Mouse (Mus musculus): Measurements from ENCODE around the gene Cyp2a22. TPM values are rescaled to one million over a fixed set of nuclear protein-coding genes. Genes with fewer than 3 reads are reported as not detected.
"Not testable (repeated sequence)": the region's sequence is repeated elsewhere in the genome, so short reads cannot be mapped to it uniquely, and the experiment has no call there.

Cyp2a22 gene
- 0.23 TPM in 1 of 2 replicates, not detected in the other for polyA plus RNA-seq (2012; ENCODE audit: insufficient read depth, insufficient read length, missing spikeins)

DNA sequence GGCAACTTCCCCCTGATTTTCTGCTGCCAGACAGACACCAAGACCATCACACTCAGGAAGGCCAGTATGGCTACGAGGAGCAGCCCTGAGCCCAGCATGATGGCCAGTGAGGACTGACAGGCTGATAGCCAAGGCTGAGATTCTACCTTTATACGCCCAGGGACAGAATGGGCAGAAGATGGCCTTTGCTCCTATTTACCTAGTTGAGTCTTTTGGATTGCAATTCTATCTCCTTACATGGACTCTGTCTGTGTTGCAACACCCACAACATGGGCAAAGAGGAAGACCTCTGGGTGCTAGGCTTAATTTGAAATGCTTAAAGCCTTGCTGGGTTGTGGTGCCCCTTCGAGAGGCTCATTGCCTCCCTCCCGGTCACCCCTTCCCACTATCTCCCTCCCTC lies at the start of gene Cyp2a22:
Gene Cyp2a22, minus strand, starts transcription at position 123 of the 400 bp plus-strand sequence.
- Histone ChIP-seq H3K4me1 (ENCODE audit: control insufficient read depth, insufficient read depth, low read length) (no peaks in the 10 kb centered on the region), H3K4me3 (ENCODE audit: insufficient read depth, low read length) (no peak within 1 kb of the TSS), H3K27ac (ENCODE audit: insufficient read depth, low read depth, low read length) (no peak within 1 kb of the TSS)
- no peak for TF ChIP-seq POLR2A (IDR thresholded peaks at IDR 0.05; ENCODE audit: borderline replicate concordance, low read depth, low read length)

DNA sequence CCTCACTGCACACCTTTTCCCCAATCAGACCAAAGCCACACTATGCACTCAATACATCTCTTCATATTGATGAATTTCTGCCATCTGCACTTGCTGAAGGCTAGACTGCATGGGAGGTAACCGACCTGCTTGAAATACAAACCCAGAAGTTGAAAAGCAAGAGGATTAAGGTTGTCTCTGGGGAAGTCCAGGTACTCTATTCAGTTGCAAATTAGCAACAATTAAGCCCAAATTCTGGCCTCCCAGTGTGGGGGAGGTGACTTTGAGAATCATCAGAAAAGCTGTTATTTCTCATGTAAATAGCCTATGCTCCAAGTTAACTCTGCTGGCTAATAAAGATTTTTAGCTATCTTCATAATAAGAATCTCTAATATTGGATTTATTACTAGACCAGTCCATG lies 44.0 kb upstream of the Cyp2a22 start:
- not testable (repeated sequence) for H3K27ac ChIP-seq (ENCODE audit: insufficient read depth, low read depth, low read length); H3K4me1 ChIP-seq (ENCODE audit: control insufficient read depth, insufficient read depth, low read length); H3K4me3 ChIP-seq (ENCODE audit: insufficient read depth, low read length)

DNA sequence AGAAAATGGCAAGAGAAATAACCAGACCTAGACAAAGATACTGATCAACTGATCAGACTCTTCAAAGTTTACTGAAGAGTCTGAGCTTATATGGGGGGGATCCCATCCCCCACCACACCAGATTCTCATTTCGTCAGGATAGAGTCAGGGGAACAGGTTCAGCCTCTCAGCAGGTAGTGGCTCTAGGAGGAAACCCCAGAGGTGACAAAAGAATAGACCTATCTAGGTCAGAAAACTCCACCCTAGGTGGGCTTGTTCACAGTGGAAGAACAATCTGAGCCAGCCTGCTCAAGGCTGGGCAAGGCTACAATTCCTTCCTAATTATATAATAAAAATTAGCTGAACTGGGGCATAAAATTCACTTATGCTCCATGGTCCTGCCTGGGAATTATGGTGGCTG lies 43.4 kb upstream of the Cyp2a22 start:
- TF ChIP-seq CTCF (IDR thresholded peaks at IDR 0.05; ENCODE audit: low read depth, low read length) = no peak
- TF ChIP-seq POLR2A (IDR thresholded peaks at IDR 0.05; ENCODE audit: borderline replicate concordance, low read depth, low read length) = no peak
- H3K4me1 ChIP-seq (ENCODE audit: control insufficient read depth, insufficient read depth, low read length) = no peaks in the 10 kb centered on the region
- H3K27ac ChIP-seq (ENCODE audit: insufficient read depth, low read depth, low read length) = no peak overlapping the region
- H3K4me3 ChIP-seq (ENCODE audit: insufficient read depth, low read length) = no peak overlapping the region

DNA sequence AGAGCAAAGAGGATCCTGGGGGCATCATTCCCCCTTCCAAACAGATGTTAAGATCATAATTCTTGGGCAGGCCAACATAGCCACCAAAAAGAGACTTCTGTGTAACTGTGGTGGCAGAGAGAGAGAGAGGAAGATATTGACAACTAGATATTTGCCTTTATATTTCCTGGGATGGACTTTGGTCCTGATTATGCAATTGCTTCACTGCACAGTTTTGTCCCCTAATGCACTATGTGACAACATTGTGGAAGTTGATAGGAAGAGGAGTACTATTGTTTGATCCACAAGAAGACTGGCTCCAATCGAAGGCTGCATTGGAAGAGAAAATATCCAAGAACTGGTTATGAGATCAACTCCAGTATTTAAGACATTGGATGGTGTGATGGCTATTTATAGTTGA lies 42.8 kb upstream of the Cyp2a22 start:
- not testable (repeated sequence) for H3K4me3 ChIP-seq (ENCODE audit: insufficient read depth, low read length); H3K4me1 ChIP-seq (ENCODE audit: control insufficient read depth, insufficient read depth, low read length); H3K27ac ChIP-seq (ENCODE audit: insufficient read depth, low read depth, low read length)

DNA sequence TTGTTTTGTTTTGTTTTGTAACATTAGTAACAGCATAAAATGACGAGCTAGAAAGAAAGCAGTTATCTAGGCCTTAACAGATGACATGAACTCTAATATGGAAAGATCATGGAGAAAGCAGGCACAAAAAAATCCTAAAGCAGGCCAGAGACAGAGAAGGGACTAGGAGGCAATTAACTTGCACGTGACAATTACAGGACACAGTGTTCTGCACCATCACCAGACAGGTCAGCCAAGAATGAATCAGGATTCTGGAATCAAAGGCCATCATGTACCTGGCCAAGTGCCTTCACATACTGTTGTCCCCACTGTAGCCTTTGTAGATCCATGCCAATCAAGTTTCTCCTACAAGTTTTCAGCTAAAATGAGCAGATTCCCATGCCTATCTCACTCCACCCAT lies 42.3 kb upstream of the Cyp2a22 start:
- H3K4me3 ChIP-seq (ENCODE audit: insufficient read depth, low read length); H3K27ac ChIP-seq (ENCODE audit: insufficient read depth, low read depth, low read length); H3K4me1 ChIP-seq (ENCODE audit: control insufficient read depth, insufficient read depth, low read length): not testable (repeated sequence)

DNA sequence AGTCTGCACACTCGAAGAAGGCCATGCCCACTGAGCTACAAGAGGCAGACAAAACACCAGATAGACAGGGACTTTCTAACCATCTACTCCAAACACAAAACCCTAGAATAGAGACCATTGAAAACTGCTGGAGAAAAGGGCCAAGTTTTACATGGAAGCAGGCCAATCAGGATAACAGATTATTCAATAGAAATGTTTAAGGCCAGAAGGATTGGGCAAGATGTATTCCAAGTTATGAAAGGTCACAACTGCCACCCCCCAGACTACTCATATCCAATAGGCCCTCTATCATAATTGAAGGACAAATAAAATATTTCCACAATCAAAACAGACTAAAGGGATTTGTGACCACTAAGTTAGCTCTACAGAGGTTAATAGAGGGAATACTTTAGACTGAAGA lies 23.2 kb upstream of the Cyp2a22 start:
- not testable (repeated sequence) for H3K4me1 ChIP-seq (ENCODE audit: control insufficient read depth, insufficient read depth, low read length); H3K4me3 ChIP-seq (ENCODE audit: insufficient read depth, low read length); H3K27ac ChIP-seq (ENCODE audit: insufficient read depth, low read depth, low read length)

DNA sequence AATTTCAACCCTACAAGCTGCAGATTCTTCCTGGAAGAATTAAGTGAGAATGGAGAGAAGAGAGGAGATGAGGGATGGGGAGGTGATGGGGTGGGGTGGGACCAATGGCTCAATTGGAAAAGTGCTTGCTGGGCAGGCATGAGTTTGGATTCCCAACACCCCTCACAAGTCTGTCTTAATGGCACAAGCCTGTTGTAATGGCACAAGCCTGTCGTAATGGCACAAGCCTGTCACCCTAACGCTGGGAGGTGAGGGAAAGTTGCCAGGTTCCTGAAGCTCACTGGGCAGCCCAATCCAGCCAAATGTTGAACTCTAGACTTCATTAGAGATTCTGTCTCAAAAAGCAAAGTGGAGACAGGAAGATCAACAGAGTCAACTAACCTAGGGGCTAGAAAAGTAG lies 14.1 kb upstream of the Cyp2a22 start:
- not testable (repeated sequence) for H3K4me1 ChIP-seq (ENCODE audit: control insufficient read depth, insufficient read depth, low read length); H3K4me3 ChIP-seq (ENCODE audit: insufficient read depth, low read length); H3K27ac ChIP-seq (ENCODE audit: insufficient read depth, low read depth, low read length)

DNA sequence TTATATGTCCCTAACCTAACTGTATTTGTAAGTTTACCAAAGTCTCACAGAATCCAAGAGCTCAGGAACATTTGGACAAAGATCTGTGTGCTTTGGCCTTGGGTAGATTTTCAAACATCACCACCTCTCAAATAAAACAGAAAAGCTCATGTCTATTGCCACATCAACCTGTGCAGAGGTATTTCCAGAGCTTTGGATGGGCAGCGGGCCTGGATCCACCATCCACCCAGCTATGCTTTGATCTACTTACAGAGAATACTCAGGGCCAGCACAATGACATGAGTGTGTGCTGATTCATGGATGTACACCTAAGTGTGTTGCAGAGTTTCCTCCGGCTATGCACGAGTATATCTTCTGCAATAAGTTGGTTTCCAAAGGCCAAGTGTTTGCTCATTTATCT lies 13.5 kb upstream of the Cyp2a22 start:
- not testable (repeated sequence) for H3K4me3 ChIP-seq (ENCODE audit: insufficient read depth, low read length); H3K4me1 ChIP-seq (ENCODE audit: control insufficient read depth, insufficient read depth, low read length); H3K27ac ChIP-seq (ENCODE audit: insufficient read depth, low read depth, low read length)

DNA sequence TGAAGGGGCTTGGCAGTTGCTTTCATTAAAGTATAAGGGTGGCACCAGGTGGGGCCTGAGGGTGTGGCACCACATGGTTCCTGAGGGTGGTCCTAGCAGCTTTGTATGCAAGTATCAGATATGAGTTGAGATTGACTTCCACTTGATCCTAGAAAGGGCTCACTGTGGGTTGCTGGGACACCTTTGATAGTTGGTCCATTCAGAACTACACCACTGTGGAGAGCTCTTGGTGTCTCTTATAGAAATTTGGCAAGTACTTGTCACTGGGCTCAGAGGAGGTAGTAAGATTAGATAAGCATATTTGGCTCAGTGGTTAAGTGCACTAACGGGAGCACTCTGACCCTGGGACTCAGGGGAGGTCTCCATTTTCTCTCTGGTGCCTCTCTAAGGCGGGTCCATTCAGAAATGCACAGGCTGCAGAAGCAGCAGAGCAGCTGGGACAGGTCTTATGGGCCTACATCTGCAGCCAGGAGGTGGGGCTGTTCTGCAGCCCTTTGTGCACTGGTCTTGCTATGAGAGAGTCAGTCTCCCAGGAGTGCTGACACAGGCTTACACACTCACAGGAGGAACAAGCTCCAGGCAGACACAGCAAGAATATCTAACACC lies 2.2 kb upstream of the Cyp2a22 start:
- not testable (repeated sequence) for H3K4me3 ChIP-seq (ENCODE audit: insufficient read depth, low read length); H3K27ac ChIP-seq (ENCODE audit: insufficient read depth, low read depth, low read length); H3K4me1 ChIP-seq (ENCODE audit: control insufficient read depth, insufficient read depth, low read length)

DNA sequence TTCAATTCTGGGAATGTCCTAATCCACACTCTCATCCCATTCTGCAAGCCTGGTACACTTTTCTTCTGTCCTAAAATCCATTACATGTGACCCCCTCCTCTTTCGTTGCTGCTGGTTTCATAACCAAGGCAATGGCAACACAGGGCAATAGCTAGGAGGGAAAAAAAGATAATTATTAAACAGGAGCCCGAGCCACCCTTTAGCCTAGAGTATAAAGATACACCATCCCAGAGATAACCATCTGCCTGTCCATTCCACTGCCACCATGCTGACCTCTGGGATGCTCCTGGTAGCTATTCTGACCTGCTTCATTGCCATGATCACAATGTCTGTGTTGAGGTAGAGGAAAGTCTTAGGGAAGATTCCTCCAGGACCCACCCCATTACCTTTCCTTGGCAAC lies 22.1 kb downstream of the Cyp2a22 start:
- not testable (repeated sequence) for H3K27ac ChIP-seq (ENCODE audit: insufficient read depth, low read depth, low read length); H3K4me3 ChIP-seq (ENCODE audit: insufficient read depth, low read length); H3K4me1 ChIP-seq (ENCODE audit: control insufficient read depth, insufficient read depth, low read length)

Other genes starting within 250 kb of the Cyp2a22 start
- gene Cyp2b19, start 182.2 kb downstream of the Cyp2a22 start, polyA plus RNA-seq (2012; ENCODE audit: insufficient read depth, insufficient read length, missing spikeins) = not detected in 2 replicates
- gene Cyp2g1, start 130.5 kb downstream of the Cyp2a22 start, polyA plus RNA-seq (2012; ENCODE audit: insufficient read depth, insufficient read length, missing spikeins) = not detected in 2 replicates
- gene Cyp2a5, start 104.1 kb downstream of the Cyp2a22 start, polyA plus RNA-seq (2012; ENCODE audit: insufficient read depth, insufficient read length, missing spikeins) = not detected in 2 replicates
- gene Cyp2a12, start 89.7 kb upstream of the Cyp2a22 start, polyA plus RNA-seq (2012; ENCODE audit: insufficient read depth, insufficient read length, missing spikeins) = not detected in 2 replicates
- gene Cyp2f2, start 180.5 kb upstream of the Cyp2a22 start, polyA plus RNA-seq (2012; ENCODE audit: insufficient read depth, insufficient read length, missing spikeins) = not detected in 2 replicates
- not detected in 2 replicates for gene Cyp2t4, start 214.3 kb upstream of the Cyp2a22 start, polyA plus RNA-seq (2012; ENCODE audit: insufficient read depth, insufficient read length, missing spikeins)
- 30.8 and 31.9 TPM in 2 replicates for gene Egln2, start 227.4 kb upstream of the Cyp2a22 start, polyA plus RNA-seq (2012; ENCODE audit: insufficient read depth, insufficient read length, missing spikeins)
- 65.0 and 66.6 TPM in 2 replicates for gene Rab4b, start 239.5 kb upstream of the Cyp2a22 start, polyA plus RNA-seq (2012; ENCODE audit: insufficient read depth, insufficient read length, missing spikeins)
- gene Gm21983, start 241.7 kb upstream of the Cyp2a22 start, polyA plus RNA-seq (2012; ENCODE audit: insufficient read depth, insufficient read length, missing spikeins) = not detected in 2 replicates
- not detected in 2 replicates for gene Mia, start 241.8 kb upstream of the Cyp2a22 start, polyA plus RNA-seq (2012; ENCODE audit: insufficient read depth, insufficient read length, missing spikeins)

All from bone marrow macrophage, adult 2 months (primary cell).